Mouse (Mus musculus): ENCODE data around the gene Mum1. TPM values are rescaled to one million over a fixed set of nuclear protein-coding genes. Genes with fewer than 3 reads are reported as not detected.

The Mum1 gene
- 41.1 and 42.5 TPM in 2 replicates for polyA plus RNA-seq (2012; rRNA removed)

DNA sequence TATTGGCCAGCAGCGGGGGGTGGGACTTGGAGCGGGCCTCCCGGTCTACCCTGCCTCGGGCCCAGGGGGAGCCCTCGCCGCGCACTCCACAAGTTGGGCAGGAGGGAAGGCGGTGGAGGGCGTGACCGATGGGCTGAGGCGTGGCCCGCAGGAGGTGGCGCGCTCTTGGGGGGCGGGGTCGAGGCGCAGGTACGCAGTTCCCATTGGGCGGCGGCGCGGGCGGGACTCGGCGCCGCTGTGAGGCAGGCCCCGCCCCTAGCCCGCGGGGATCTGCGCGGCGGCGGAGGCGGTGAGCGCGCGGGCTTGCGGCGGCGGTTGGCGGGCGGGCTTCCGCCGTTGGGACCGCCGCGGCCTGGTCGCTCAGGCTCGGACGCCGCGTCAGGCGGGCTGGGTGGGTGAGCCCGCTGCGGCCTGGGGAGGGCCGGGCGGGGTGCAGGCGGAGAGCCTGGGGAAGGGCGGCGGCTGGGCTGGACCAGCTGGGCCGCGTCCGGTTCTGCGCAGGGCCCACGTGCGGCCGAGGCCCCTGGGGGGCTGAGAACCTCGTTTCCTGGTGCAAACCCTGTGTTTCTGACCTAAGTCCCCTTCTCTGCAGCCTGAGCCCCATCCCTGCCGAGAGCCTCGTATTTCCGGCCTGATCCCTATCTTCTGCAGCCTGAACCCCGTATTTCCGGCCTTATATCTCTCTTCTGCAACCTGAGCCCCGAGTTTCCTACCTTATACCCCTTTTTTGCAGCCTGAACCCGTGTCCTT is at the start of gene Mum1:
TSS of gene Mum1 (plus strand) at position 19 of the 750 bp plus-strand sequence.
- DNase-seq = peak; percentile 98
- H3K27me3 ChIP-seq (ENCODE audit: control insufficient read depth, insufficient read depth, low read length) = no peaks in the 10 kb centered on the region
- peak within 1 kb of the TSS; percentile 87 for H3K4me3 ChIP-seq (replicated peaks; ENCODE audit: insufficient read depth, low read depth, low read length)
- peaks cover 6% of the 10 kb centered on the region for H3K4me1 ChIP-seq (ENCODE audit: control insufficient read depth, insufficient read depth, low read length)
- WGBS = under 1% methylated on average over 66 of the region's 75 CpGs
- peak within 1 kb of the TSS; percentile 64 for H3K27ac ChIP-seq (ENCODE audit: insufficient read depth, low read length)
- TF ChIP-seq POLR2A (IDR thresholded peaks at IDR 0.05; ENCODE audit: borderline replicate concordance, insufficient read depth, low read length) (peak; percentile 58; the same call in 1 of the 2 replicates), CTCF (IDR thresholded peaks at IDR 0.05; ENCODE audit: borderline replicate concordance, insufficient read depth, low read depth, low read length) (peak; percentile 40; the same call in 1 of the 2 replicates)

DNA sequence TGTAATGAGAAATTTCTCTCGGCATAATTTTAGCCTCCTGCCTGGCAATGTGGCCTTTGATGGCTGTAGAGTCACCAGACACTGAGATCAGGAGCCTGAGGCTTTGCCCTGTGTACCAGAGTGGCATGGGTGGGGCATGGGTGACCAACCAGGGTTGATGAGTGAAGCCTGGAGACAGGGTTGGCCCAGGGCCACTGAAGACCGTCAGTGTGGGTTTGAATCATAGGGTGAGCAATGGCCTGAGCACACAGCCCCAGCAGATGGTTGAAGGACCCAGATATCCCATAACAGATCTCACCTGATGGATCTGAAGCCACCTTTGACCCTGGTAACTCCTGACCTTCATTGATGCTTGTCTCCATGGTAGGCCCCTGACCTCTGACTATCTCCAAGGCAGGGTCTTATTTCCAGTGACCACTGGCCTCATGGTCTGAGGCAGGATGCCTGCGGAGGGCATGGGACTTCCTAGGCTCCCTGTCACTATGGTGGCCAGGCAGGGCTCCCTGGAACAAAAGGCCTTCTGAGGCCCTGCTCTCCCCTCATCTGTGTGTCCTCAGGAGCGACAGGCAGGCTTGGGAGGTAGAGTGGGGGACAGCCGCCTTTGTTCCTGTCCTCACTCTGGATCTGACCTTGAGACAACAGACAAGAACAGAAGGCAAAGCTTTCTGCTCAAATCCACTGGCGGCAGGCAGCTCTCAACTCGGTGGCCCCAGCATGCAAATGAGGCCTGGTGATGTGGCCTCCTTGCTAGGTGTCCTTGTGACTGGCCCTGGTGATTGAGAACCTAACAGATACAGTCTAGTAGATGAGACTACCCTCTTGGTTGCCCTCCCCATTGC is 48.6 kb upstream of the Mum1 start:
- Histone ChIP-seq H3K4me3 (replicated peaks; ENCODE audit: insufficient read depth, low read depth, low read length) (no peak overlapping the region), H3K4me1 (ENCODE audit: control insufficient read depth, insufficient read depth, low read length) (peaks cover 12% of the 10 kb centered on the region), H3K27ac (ENCODE audit: insufficient read depth, low read length) (no peak overlapping the region), H3K27me3 (ENCODE audit: control insufficient read depth, insufficient read depth, low read length) (no peaks in the 10 kb centered on the region)
- no peak for TF ChIP-seq POLR2A (IDR thresholded peaks at IDR 0.05; ENCODE audit: borderline replicate concordance, insufficient read depth, low read length)
- TF ChIP-seq CTCF (IDR thresholded peaks at IDR 0.05; ENCODE audit: borderline replicate concordance, insufficient read depth, low read depth, low read length) = no peak
- no peak for DNase-seq
- WGBS = 63% methylated on average over 7 of the region's 7 CpGs

GRCm38 (mm10) chr10:80179068-80180051 is 46.9 kb upstream of the Mum1 start, which contains the start of gene Efna2:
Gene Efna2, plus strand, starts transcription at chr10:80179482.
- H3K27ac ChIP-seq (ENCODE audit: insufficient read depth, low read length) = peak within 1 kb of the TSS; percentile 77
- H3K4me3 ChIP-seq (replicated peaks; ENCODE audit: insufficient read depth, low read depth, low read length) = peak within 1 kb of the TSS; percentile 81
- TF ChIP-seq CTCF (IDR thresholded peaks at IDR 0.05; ENCODE audit: borderline replicate concordance, insufficient read depth, low read depth, low read length) = no peak
- peak; percentile 37; the same call in 1 of the 2 replicates for TF ChIP-seq POLR2A (IDR thresholded peaks at IDR 0.05; ENCODE audit: borderline replicate concordance, insufficient read depth, low read length)
- no peaks in the 10 kb centered on the region for H3K27me3 ChIP-seq (ENCODE audit: control insufficient read depth, insufficient read depth, low read length)
- peak; percentile 68 to 74 for DNase-seq
- 2% methylated on average over 98 of the region's 106 CpGs for WGBS
- peaks cover 12% of the 10 kb centered on the region for H3K4me1 ChIP-seq (ENCODE audit: control insufficient read depth, insufficient read depth, low read length)

DNA sequence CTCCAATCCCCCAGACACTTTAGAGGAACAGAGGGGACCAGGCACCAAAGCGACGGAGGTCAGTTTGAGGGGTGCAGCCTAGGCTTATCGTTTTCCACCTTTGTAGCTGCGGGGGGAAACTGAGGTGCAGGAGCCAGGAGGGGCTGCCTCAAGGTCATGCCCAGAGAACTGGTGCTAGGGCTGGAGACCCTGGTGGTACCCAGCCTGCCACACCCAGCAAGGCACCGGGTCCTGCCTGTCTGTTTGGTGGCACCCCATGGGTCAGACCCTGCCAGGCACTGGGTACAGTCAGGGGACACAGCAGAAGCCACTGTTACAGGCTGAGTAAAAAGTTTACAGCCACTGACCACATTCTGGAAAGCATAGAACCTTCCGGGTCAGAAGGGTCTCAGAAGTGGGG is 45.9 kb upstream of the Mum1 start:
- TF ChIP-seq CTCF (IDR thresholded peaks at IDR 0.05; ENCODE audit: borderline replicate concordance, insufficient read depth, low read depth, low read length) (no peak), POLR2A (IDR thresholded peaks at IDR 0.05; ENCODE audit: borderline replicate concordance, insufficient read depth, low read length) (no peak)
- peak in 1 of 2 experiments; percentile 32 for DNase-seq
- Histone ChIP-seq H3K27ac (ENCODE audit: insufficient read depth, low read length) (no peak overlapping the region), H3K4me1 (ENCODE audit: control insufficient read depth, insufficient read depth, low read length) (peaks cover 12% of the 10 kb centered on the region), H3K27me3 (ENCODE audit: control insufficient read depth, insufficient read depth, low read length) (no peaks in the 10 kb centered on the region), H3K4me3 (replicated peaks; ENCODE audit: insufficient read depth, low read depth, low read length) (peak overlapping the region; percentile 81)
- 39% methylated on average over 6 of the region's 6 CpGs for WGBS

- no peak for DNase-seq
- Histone ChIP-seq H3K27me3 (ENCODE audit: control insufficient read depth, insufficient read depth, low read length) (no peaks in the 10 kb centered on the region), H3K4me1 (ENCODE audit: control insufficient read depth, insufficient read depth, low read length) (peaks cover 12% of the 10 kb centered on the region), H3K4me3 (replicated peaks; ENCODE audit: insufficient read depth, low read depth, low read length) (no peak overlapping the region), H3K27ac (ENCODE audit: insufficient read depth, low read length) (no peak overlapping the region)
- WGBS = 43% methylated on average over 5 of the region's 5 CpGs
- no peak for TF ChIP-seq POLR2A (IDR thresholded peaks at IDR 0.05; ENCODE audit: borderline replicate concordance, insufficient read depth, low read length)
- no peak for TF ChIP-seq CTCF (IDR thresholded peaks at IDR 0.05; ENCODE audit: borderline replicate concordance, insufficient read depth, low read depth, low read length)
These were observed 45.4 kb upstream of the Mum1 start for GRCm38 (mm10) chr10:80180823-80181222.

DNA sequence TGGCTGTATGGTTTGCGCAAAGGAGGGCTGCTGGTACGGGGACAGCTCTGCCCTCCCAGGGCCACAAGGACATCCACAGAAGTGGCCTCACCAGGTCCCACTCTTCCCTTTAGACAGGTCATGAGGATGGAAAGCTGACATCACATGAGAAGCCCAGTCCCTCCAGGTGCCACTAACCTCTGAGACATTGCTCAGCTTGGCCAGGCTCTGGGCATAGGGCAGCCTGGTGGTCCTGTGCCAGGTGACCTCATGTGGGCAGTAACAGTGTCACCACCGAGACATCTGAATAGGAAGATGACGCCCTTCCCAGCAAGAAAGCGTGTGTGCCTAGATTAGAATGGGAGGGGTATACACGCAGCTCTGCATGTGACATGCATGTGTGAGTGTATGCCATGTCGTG is 43.7 kb upstream of the Mum1 start:
- DNase-seq = no peak
- TF ChIP-seq CTCF (IDR thresholded peaks at IDR 0.05; ENCODE audit: borderline replicate concordance, insufficient read depth, low read depth, low read length) = no peak
- no peak for TF ChIP-seq POLR2A (IDR thresholded peaks at IDR 0.05; ENCODE audit: borderline replicate concordance, insufficient read depth, low read length)
- H3K4me3 ChIP-seq (replicated peaks; ENCODE audit: insufficient read depth, low read depth, low read length) = no peak overlapping the region
- peaks cover 12% of the 10 kb centered on the region for H3K4me1 ChIP-seq (ENCODE audit: control insufficient read depth, insufficient read depth, low read length)
- 88% methylated on average over 7 of the region's 7 CpGs for WGBS
- H3K27ac ChIP-seq (ENCODE audit: insufficient read depth, low read length) = no peak overlapping the region
- H3K27me3 ChIP-seq (ENCODE audit: control insufficient read depth, insufficient read depth, low read length) = no peaks in the 10 kb centered on the region

GRCm38 (mm10) chr10:80186649-80187048 is 39.6 kb upstream of the Mum1 start:
- no peak for TF ChIP-seq CTCF (IDR thresholded peaks at IDR 0.05; ENCODE audit: borderline replicate concordance, insufficient read depth, low read depth, low read length)
- TF ChIP-seq POLR2A (IDR thresholded peaks at IDR 0.05; ENCODE audit: borderline replicate concordance, insufficient read depth, low read length) = no peak
- DNase-seq = no peak
- Histone ChIP-seq H3K27ac (ENCODE audit: insufficient read depth, low read length) (no peak overlapping the region), H3K4me3 (replicated peaks; ENCODE audit: insufficient read depth, low read depth, low read length) (no peak overlapping the region), H3K4me1 (ENCODE audit: control insufficient read depth, insufficient read depth, low read length) (no peaks in the 10 kb centered on the region), H3K27me3 (ENCODE audit: control insufficient read depth, insufficient read depth, low read length) (no peaks in the 10 kb centered on the region)
- WGBS = 66% methylated on average over 27 of the region's 27 CpGs

Measured in cerebellum, adult 2 months (tissue).